Mouse (Mus musculus) cerebellum, adult 11 months (tissue): ENCODE data around the gene Zbtb1.
"Not testable (repeated sequence)": the region's sequence is repeated elsewhere in the genome, so short reads cannot be mapped to it uniquely, and the experiment has no call there.

ENCODE experiments used
- DNase-seq: peaks from one replicate; pipeline ENCODE4 v3.0.0; 2022

Zbtb1 gene

DNA sequence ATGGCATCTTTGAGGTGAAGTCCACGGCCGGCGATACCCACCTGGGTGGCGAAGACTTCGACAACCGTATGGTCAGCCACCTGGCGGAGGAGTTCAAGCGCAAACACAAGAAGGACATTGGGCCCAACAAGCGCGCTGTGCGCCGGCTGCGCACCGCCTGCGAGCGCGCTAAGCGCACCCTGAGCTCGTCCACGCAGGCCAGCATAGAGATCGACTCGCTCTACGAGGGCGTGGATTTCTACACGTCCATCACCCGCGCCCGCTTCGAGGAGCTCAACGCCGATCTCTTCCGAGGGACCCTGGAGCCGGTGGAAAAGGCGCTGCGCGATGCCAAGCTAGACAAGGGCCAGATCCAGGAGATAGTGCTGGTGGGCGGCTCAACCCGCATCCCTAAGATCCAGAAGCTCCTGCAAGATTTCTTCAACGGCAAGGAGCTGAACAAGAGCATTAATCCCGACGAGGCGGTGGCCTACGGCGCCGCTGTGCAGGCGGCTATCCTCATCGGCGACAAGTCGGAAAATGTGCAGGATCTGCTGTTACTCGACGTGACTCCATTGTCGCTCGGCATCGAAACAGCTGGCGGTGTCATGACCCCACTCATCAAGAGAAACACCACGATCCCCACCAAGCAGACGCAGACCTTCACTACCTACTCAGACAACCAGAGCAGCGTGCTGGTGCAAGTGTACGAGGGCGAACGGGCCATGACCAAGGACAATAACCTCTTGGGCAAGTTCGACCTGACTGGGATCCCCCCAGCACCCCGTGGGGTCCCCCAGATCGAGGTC lies 35.3 kb downstream of the Zbtb1 start:
- DNase-seq = peak; percentile 32

DNA sequence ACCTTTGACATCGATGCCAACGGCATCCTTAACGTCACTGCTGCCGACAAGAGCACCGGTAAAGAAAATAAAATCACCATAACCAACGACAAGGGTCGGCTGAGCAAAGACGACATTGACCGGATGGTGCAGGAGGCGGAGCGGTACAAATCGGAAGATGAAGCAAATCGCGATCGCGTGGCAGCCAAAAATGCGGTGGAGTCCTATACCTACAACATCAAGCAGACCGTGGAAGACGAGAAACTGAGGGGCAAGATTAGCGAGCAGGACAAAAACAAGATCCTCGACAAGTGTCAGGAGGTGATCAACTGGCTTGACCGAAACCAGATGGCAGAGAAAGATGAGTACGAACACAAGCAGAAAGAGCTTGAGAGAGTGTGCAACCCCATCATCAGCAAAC lies 35.9 kb downstream of the Zbtb1 start:
- no peak for DNase-seq

DNA sequence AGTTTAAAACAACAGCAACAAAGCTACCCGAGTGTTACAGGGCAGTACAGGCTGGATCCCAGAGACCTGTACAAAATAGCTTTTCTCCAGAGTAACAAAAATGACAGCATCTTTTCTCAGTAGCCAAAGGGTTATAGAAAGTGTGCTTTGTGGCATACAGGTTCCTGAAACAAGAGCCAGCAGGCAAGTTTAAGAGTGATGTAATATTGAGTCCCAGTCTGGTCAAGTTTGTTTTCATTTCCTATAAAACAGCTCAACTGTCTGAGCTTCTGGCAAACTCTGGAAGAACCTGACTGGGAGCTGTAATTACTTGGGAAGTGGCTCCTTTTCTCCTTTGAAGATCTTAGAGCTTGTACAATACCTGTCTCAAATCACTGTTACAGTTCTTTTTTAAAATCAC lies 37.1 kb downstream of the Zbtb1 start:
- no peak for DNase-seq

DNA sequence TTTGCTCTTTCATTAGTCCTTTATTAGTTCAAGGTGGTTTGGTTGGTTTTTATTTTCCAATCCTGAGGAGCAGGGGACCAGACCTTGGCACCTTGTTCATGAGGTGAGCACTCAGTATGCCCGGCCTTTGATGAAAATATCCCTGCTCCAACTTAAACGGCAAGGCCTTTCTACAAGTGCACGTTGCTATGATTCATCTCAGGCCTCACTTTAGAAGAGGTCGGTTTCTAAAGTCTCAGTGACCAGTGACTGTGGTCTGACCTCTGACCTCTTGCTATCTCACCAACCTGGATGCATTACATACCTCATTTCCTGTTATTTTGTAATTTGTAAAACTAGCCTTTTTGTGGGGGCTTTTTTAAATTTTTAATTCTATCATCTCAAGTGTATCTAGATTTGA lies 39.1 kb downstream of the Zbtb1 start:
- no peak for DNase-seq

DNA sequence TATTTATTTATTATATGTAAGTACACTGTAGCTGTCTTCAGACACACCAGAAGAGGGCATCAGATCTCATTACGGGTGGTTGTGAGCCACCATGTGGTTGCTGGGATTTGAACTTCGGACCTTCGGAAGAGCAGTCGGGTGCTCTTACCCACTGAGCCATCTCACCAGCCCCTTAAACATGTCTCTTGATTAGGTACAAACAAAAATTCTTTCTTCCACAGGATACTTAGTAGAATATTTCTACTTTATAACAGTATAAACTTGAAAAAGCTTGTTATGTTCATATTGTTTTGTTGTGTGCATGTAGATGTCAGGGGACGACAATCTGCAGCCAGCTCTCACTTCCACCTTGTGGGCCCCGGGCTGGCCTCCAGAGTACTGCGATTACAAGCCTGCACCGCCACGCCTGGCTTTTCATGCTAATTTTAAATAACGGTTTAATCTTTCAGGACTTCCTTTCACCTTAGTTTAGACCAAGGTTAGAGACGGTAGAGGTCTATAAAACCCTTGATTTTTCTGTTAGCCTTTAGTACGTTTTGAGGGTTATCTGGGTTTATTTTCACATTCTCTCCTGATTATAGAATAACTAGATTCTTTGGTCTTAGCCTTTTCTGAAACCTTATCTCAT lies 45.4 kb downstream of the Zbtb1 start:
- DNase-seq = no peak

DNA sequence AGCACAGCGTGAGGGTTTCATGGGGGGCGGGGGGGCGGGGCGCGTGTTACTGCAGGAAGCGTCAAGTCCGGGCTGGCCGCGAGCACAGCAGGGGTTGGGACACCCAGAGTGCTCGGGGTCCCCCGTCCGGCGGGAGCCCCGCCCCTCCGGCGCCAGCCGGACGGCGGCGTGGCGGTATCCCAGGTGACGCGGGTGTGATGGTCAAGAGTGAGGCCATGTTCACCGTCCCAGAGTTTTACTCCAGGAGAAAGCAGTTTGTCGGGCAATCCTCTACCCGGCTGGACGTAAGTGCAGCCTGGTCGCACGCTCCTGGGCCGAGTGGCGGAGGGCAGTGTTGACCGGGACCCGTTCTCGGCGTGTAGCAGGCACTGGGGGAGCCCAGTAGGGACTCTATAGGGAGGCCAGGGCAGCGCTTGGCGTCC lies 47.4 kb downstream of the Zbtb1 start, which contains the start of gene Ppp1r36:
Ppp1r36 (plus strand) TSS at position 106 of the 422 bp plus-strand sequence.
- DNase-seq = no peak

DNA sequence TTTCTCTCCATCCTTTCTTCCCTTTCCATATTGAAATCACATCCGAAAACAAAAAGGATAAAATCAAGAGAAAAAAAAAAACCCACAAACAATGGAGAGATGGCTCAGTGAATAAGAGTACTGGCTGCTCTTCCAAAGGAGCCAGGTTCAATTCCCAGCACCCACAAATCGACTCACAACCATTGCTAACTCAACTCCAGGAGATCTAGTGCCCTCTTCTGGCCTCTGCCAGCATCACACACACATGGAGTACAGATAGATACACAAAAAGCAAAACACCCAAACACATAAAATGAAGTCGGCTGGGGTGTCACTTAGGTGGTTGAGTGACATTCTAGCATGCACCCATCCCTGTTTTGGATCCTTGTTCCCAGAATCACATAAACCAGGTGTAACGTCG lies 48.3 kb downstream of the Zbtb1 start:
- DNase-seq = no peak

DNA sequence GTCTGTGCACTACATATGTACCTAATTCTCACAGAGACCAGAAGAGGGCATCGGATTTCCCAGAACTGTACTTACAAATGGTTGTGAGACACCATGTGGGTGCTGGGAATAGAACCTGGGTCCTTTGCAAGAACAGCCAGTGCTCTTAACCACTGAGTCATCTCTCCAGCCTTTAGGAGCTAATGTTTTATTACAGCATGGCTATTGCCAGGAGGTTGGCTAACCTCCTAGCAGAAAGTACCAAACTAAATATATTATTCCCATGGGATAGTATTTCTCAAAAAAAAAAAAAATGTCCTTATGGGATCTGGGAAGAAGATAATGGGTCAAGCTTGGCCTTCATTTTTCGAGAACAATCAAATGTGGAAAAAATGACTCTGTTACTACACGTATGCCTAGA lies 55.2 kb downstream of the Zbtb1 start:
- DNase-seq = no peak

DNA sequence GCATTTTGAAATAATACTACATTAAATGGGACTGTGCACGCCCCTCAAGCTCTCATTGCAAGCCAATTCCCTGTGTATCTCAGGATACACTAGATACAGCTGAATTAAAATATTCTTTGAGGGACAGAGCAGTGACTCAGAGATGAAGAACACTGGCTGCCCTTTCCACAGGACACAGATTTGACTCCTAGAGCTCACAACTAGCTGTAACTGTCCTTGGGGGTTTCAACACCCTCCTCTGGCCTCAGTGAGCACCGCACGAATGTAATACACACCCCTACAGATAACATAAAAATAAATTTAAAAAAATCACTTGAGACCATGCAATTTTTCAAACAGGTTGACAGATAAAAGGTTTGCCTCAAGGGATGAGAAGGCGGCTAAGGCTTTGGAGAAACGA lies 57.5 kb downstream of the Zbtb1 start:
- DNase-seq = no peak

DNA sequence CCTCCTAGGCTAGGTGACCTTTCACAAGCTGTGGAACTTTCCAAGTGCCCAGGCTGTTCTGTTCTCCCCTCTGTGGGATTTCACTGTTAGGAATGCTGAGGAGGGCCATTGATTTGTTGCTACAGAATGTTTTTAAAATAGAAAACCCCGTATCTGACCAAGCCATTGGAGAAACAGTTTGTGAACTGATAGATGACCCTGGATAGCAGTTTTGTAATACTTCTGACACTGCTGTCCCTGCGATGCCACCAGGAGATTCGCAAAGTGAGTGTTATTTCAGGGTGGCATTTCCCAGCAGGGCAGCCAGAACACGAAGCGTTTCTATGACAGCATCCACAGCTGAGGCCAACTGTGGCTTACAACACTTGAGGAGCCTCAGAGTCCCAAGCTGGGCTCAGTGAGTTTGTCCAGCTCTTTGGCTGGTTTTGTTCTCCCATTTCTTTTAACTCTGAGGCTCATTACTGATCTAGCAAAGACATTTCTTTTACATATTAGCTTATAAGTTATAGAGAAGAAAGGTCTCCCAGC lies 60.9 kb downstream of the Zbtb1 start:
- DNase-seq = no peak

DNA sequence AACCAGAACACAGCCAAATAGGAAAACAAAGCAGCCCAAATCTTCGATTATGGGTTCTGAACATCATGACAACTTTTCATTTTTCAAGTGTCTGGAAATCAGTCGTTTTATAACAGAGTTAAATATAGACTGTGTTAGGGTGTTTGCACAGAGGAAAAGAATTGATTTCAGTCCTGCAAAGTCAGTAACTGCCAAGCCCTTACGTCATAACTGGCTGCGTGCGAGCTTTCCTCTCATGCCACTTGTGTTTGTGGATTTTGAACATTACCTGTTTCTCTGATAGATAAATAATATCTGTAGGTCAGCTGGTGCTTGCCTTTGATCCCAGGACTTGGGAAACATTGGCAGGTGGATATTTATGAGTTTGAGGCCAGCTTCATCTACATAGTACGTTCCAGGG lies 61.4 kb downstream of the Zbtb1 start:
- no peak for DNase-seq

DNA sequence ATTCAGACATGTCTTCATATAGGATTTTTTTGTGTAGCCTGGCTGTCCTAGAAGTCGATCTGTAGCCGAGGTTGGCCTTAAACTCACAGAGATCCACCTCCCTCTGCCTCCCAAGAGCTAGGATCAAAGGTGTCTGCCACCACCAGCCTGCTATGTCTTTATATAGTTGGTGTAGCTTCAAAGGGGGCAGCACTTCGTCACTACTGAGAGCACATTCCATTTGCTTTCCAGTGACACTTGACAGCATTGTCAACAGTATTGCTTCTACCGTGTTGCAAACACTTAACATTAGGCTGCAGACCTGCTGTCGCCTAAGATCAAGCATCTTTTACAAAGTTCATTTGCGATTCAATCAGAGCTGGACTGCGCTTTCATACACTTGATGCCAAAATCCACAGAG lies 64.0 kb downstream of the Zbtb1 start:
- no peak for DNase-seq

DNA sequence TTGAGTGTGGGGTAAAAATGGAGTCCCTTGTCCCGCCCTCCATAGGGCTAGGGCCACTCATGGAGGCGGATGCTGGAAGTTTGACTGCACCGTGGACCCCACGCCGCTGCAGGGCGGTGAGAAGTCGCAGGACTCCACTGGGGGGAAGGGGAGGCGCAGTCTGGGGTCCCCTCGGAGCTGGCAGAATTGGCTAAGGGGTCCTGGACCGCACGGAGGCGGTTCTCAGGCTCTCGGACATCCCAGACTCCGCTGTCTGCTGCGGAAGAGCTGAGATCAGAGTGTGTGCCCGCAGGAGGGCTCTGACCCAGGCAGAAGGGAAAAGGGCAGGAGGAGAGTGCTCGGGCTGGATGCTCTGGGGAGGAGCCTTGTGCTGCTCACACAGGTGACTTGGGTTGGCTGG lies 65.0 kb downstream of the Zbtb1 start:
- no peak for DNase-seq

DNA sequence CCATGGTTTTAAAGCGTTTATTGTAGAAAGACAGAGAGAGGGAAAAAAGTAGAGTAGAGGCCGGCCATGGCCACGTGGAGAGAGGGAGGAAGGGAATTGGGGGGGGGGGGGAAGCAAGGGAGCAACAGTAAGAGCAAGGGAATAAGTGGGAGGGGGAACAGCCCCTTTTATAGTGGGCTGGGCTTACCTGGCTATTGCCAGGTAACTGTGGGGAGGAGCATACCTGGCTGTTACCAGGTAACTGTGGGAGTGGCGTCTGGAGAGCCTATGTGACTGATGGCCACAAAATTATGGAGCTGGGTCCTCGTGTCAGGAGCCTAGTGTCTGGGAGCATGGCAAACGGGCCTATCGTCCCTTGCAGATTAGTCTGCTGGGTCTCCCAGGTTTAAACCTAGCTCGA lies 65.5 kb downstream of the Zbtb1 start:
- DNase-seq = no peak

DNA sequence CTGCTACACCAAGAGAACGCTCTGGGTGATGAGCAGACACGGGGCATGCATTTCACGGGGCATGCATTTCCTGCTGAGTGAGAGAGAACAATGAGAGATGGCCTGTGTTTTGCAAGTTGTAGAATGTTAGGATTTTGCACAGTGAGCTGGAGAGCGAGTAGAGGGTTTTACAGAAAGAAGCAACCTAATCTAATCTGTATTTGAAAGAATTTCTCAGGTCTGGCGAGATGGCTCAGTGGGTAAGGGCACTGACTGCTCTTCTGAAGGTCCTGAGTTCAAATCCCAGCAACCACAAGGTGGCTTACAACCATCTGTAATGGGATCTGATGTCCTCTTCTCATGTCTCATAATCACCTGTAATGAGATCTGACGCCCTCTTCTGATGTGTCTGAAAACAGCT lies 73.4 kb downstream of the Zbtb1 start:
- not testable (repeated sequence) for DNase-seq

DNA sequence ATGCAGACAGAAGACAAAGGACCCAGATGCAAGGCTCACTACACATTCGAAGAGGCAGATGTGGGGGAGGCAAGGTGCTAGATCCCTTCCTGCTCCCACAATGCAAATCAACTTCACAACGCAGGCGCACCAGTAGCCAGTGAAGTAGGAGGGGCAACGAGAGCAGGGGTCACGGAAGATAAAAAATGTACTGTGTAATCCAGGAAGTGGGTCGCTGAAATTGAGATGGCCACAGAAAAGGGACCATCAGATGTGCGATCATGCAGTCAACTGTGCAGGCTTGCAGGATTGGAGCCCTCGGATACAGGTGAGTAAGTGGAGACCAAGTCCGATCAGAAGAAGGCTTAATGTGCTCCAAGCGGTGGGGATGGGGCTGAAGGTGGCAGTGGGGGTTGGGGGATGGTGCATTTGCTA lies 74.3 kb downstream of the Zbtb1 start:
- no peak for DNase-seq

DNA sequence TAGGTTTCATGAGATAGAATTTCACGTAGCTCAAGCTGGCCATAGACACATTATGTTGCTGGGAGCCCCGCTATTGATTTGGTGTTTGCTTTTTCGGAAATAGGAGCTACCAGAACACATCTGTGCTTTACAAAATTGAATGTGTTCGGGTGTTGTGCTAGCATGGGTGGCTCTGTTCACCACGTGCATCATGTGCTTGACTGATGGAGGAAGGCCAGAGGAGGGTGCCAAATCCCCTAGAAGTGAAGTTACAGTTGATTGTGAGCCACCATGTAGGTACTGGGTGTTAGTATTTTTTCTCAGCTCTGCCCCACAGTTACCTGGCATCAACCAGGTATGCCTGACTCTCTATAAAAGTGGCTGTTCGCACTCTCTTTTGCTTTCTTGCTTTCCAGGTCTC lies 74.8 kb downstream of the Zbtb1 start:
- no peak for DNase-seq

DNA sequence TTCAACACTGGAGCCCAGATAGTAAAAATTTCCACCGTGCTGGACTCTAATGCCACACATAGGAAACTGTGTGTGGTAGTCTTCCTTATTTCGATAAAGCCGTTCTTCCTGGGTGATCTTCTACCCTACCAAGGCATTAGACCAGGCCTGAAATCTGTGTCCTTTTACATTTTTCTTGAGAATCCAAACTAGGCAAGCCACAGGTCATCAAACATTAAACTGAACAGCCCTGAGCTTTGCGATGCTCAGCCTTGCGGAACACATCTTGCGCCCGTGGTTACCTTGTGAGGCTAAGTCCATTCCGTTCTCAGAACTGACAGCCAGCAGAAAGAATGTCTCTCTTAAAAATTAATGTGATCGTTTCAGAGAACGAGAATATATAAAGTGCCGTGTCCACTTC lies 76.1 kb downstream of the Zbtb1 start:
- DNase-seq = no peak
